Mouse (Mus musculus): ENCODE data around the gene Myh3. TPM values are rescaled to one million over a fixed set of nuclear protein-coding genes. Genes with fewer than 3 reads are reported as not detected.
A peak's percentile ranks its signal among the peaks of the same experiment; 100 is the strongest.

Myh3 gene
- polyA plus RNA-seq, 1 experiment from 2014 or later, result 0.30 TPM

GRCm38 (mm10) chr11:67097709-67098108 lies 19.6 kb downstream of the Myh3 start:
- 92% methylated on average over 10 of the region's 10 CpGs for WGBS
- H3K36me3 ChIP-seq (replicated peaks), result no peaks in the 10 kb centered on the region

GRCm38 (mm10) chr11:67098427-67098826 lies 20.3 kb downstream of the Myh3 start:
- Histone ChIP-seq H3K36me3 (replicated peaks) (no peaks in the 10 kb centered on the region), H3K27ac (replicated peaks) (no peak overlapping the region), H3K4me1 (no peaks in the 10 kb centered on the region), H3K4me3 (no peak overlapping the region), H3K9me3 (no peaks in the 10 kb centered on the region), H3K27me3 (replicated peaks; ENCODE audit: low read depth, poor library complexity, severe bottlenecking) (peaks cover 8% of the 10 kb centered on the region)
- 87% methylated on average over 11 of the region's 11 CpGs for WGBS
- DNase-seq (ENCODE audit: low spot score), result no peak

More at GRCm38 (mm10) chr11:67097709-67098108, 19.6 kb downstream of the Myh3 start:
- Histone ChIP-seq H3K27ac (replicated peaks) (no peak overlapping the region), H3K27me3 (replicated peaks; ENCODE audit: low read depth, poor library complexity, severe bottlenecking) (peaks cover 11% of the 10 kb centered on the region), H3K9me3 (no peaks in the 10 kb centered on the region), H3K4me1 (no peaks in the 10 kb centered on the region), H3K4me3 (no peak overlapping the region)
- DNase-seq (ENCODE audit: low spot score), result no peak

GRCm38 (mm10) chr11:67099241-67099640 lies 21.1 kb downstream of the Myh3 start:
- Histone ChIP-seq H3K4me1 (no peaks in the 10 kb centered on the region), H3K27ac (replicated peaks) (no peak overlapping the region), H3K36me3 (replicated peaks) (no peaks in the 10 kb centered on the region), H3K4me3 (no peak overlapping the region), H3K27me3 (replicated peaks; ENCODE audit: low read depth, poor library complexity, severe bottlenecking) (peaks cover 8% of the 10 kb centered on the region), H3K9me3 (no peaks in the 10 kb centered on the region)
- 95% methylated on average over 16 of the region's 16 CpGs for WGBS
- no peak for DNase-seq (ENCODE audit: low spot score)

GRCm38 (mm10) chr11:67100169-67100568 lies 22.1 kb downstream of the Myh3 start:
- no peak overlapping the region for H3K27ac ChIP-seq (replicated peaks)
- H3K27me3 ChIP-seq (replicated peaks; ENCODE audit: low read depth, poor library complexity, severe bottlenecking), result peaks cover 8% of the 10 kb centered on the region; the same call in 1 of the 2 replicates
- H3K4me3 ChIP-seq, result no peak overlapping the region
- H3K36me3 ChIP-seq (replicated peaks), result no peaks in the 10 kb centered on the region
- H3K9me3 ChIP-seq, result no peaks in the 10 kb centered on the region
- 35% methylated on average over 6 of the region's 6 CpGs for WGBS
- peak; percentile 31 for DNase-seq (ENCODE audit: low spot score)
- H3K4me1 ChIP-seq, result no peaks in the 10 kb centered on the region

- 25% methylated on average over 8 of the region's 8 CpGs for WGBS
- peaks cover 8% of the 10 kb centered on the region; the same call in 1 of the 2 replicates for H3K27me3 ChIP-seq (replicated peaks; ENCODE audit: low read depth, poor library complexity, severe bottlenecking)
- H3K27ac ChIP-seq (replicated peaks), result no peak overlapping the region
Measured at GRCm38 (mm10) chr11:67101713-67102112, 23.6 kb downstream of the Myh3 start.

GRCm38 (mm10) chr11:67103256-67103655 lies 25.2 kb downstream of the Myh3 start:
- no peak for DNase-seq (ENCODE audit: low spot score)
- Histone ChIP-seq H3K27ac (replicated peaks) (no peak overlapping the region), H3K36me3 (replicated peaks) (no peaks in the 10 kb centered on the region), H3K4me1 (0 out of 2 replicates have a peak, but pooled peaks cover 3% of the 10 kb centered on the region), H3K4me3 (no peak overlapping the region), H3K9me3 (no peaks in the 10 kb centered on the region), H3K27me3 (replicated peaks; ENCODE audit: low read depth, poor library complexity, severe bottlenecking) (peaks cover 8% of the 10 kb centered on the region; the same call in 1 of the 2 replicates)
- 84% methylated on average over 9 of the region's 9 CpGs for WGBS

More at GRCm38 (mm10) chr11:67101713-67102112, 23.6 kb downstream of the Myh3 start:
- no peaks in the 10 kb centered on the region for H3K36me3 ChIP-seq (replicated peaks)
- H3K4me3 ChIP-seq, result no peak overlapping the region
- H3K9me3 ChIP-seq, result no peaks in the 10 kb centered on the region
- H3K4me1 ChIP-seq, result 0 out of 2 replicates have a peak, but pooled peaks cover 3% of the 10 kb centered on the region
- DNase-seq (ENCODE audit: low spot score), result peak; percentile 27

GRCm38 (mm10) chr11:67104242-67104641 lies 26.1 kb downstream of the Myh3 start:
- DNase-seq (ENCODE audit: low spot score), result no peak
- H3K27me3 ChIP-seq (replicated peaks; ENCODE audit: low read depth, poor library complexity, severe bottlenecking), result peaks cover 8% of the 10 kb centered on the region; the same call in 1 of the 2 replicates
- no peaks in the 10 kb centered on the region for H3K9me3 ChIP-seq
- H3K4me3 ChIP-seq, result no peak overlapping the region
- 0 out of 2 replicates have a peak, but pooled peaks cover 3% of the 10 kb centered on the region for H3K4me1 ChIP-seq
- WGBS, result 82% methylated on average over 1 of the region's 1 CpGs
- no peaks in the 10 kb centered on the region for H3K36me3 ChIP-seq (replicated peaks)
- no peak overlapping the region for H3K27ac ChIP-seq (replicated peaks)

GRCm38 (mm10) chr11:67104714-67105113 lies 26.6 kb downstream of the Myh3 start:
- H3K27me3 ChIP-seq (replicated peaks; ENCODE audit: low read depth, poor library complexity, severe bottlenecking), result 0 out of 2 replicates have a peak, but pooled peaks cover 3% of the 10 kb centered on the region

GRCm38 (mm10) chr11:67105689-67106088 lies 27.6 kb downstream of the Myh3 start:
- H3K4me3 ChIP-seq, result no peak overlapping the region
- 0 out of 2 replicates have a peak, but pooled peaks cover 3% of the 10 kb centered on the region for H3K4me1 ChIP-seq
- no peak for DNase-seq (ENCODE audit: low spot score)
- H3K27ac ChIP-seq (replicated peaks), result no peak overlapping the region
- H3K27me3 ChIP-seq (replicated peaks; ENCODE audit: low read depth, poor library complexity, severe bottlenecking), result no peaks in the 10 kb centered on the region
- WGBS, result 63% methylated on average over 4 of the region's 4 CpGs
- no peaks in the 10 kb centered on the region for H3K9me3 ChIP-seq
- no peaks in the 10 kb centered on the region for H3K36me3 ChIP-seq (replicated peaks)

More at GRCm38 (mm10) chr11:67104714-67105113, 26.6 kb downstream of the Myh3 start:
- 78% methylated on average over 11 of the region's 11 CpGs for WGBS
- 0 out of 2 replicates have a peak, but pooled peaks cover 3% of the 10 kb centered on the region for H3K4me1 ChIP-seq
- no peak for DNase-seq (ENCODE audit: low spot score)
- no peaks in the 10 kb centered on the region for H3K36me3 ChIP-seq (replicated peaks)
- no peaks in the 10 kb centered on the region for H3K9me3 ChIP-seq
- no peak overlapping the region for H3K4me3 ChIP-seq
- no peak overlapping the region for H3K27ac ChIP-seq (replicated peaks)

GRCm38 (mm10) chr11:67106973-67107372 lies 28.9 kb downstream of the Myh3 start:
- no peaks in the 10 kb centered on the region; the same call in 1 of the 2 replicates for H3K27me3 ChIP-seq (replicated peaks; ENCODE audit: low read depth, poor library complexity, severe bottlenecking)
- no peaks in the 10 kb centered on the region for H3K36me3 ChIP-seq (replicated peaks)
- no peak overlapping the region for H3K27ac ChIP-seq (replicated peaks)
- no peak overlapping the region for H3K4me3 ChIP-seq
- H3K4me1 ChIP-seq, result peaks cover 6% of the 10 kb centered on the region; the same call in 1 of the 2 replicates
- WGBS, result 87% methylated on average over 10 of the region's 10 CpGs
- DNase-seq (ENCODE audit: low spot score), result no peak
- no peaks in the 10 kb centered on the region for H3K9me3 ChIP-seq

GRCm38 (mm10) chr11:67110168-67110948 lies 32.3 kb downstream of the Myh3 start:
- H3K4me1 ChIP-seq, result peaks cover 9% of the 10 kb centered on the region; the same call in 1 of the 2 replicates
- H3K9me3 ChIP-seq, result no peaks in the 10 kb centered on the region
- H3K27me3 ChIP-seq (replicated peaks; ENCODE audit: low read depth, poor library complexity, severe bottlenecking), result no peaks in the 10 kb centered on the region; the same call in 1 of the 2 replicates
- DNase-seq (ENCODE audit: low spot score), result peak; percentile 73
- 32% methylated on average over 5 of the region's 5 CpGs for WGBS
- H3K27ac ChIP-seq (replicated peaks), result no peak overlapping the region
- H3K4me3 ChIP-seq, result no peak overlapping the region
- no peaks in the 10 kb centered on the region for H3K36me3 ChIP-seq (replicated peaks)

GRCm38 (mm10) chr11:67112019-67112850 lies 34.1 kb downstream of the Myh3 start:
- Histone ChIP-seq H3K4me1 (peaks cover 6% of the 10 kb centered on the region; the same call in 1 of the 2 replicates), H3K4me3 (no peak overlapping the region), H3K9me3 (no peaks in the 10 kb centered on the region), H3K27me3 (replicated peaks; ENCODE audit: low read depth, poor library complexity, severe bottlenecking) (no peaks in the 10 kb centered on the region; the same call in 1 of the 2 replicates), H3K27ac (replicated peaks) (no peak overlapping the region), H3K36me3 (replicated peaks) (no peaks in the 10 kb centered on the region)
- peak; percentile 78 for DNase-seq (ENCODE audit: low spot score)
- 30% methylated on average over 11 of the region's 11 CpGs for WGBS

All from embryonic facial prominence, embryonic 10.5 days (tissue).